Mouse (Mus musculus): Measurements from ENCODE around the gene Tas2r106.

Gene Tas2r106

GRCm38 (mm10) chr6:131678786-131679185 lies at the start of gene Tas2r106:
Tas2r106 (minus strand) TSS chr6:131678886.
- DNase-seq (ENCODE audit: inconsistent age in 2 of 2, low spot score in 1 of 2) = no peak

DNA sequence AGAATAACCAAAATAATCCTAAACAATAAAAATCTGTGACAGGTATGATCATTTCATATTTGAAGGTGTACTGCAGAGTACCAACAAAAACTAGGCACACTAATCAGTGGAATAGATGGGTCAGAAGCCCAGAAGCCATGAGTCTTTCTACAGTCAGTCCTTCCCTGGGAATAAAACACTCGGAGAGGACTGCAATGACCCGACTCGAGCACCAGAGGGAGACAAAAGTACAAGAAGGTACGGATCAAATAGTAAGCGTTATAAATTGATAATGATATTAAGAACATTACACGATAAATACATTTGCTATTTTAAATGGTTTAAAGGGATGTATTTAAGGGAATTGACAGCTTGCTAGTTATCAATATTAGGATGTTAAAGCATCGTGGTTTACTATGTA lies 34.1 kb upstream of the Tas2r106 start:
- DNase-seq (ENCODE audit: inconsistent age in 2 of 2, low spot score in 1 of 2) = peak in 1 of 2 experiments; percentile 41

- no peak for DNase-seq (ENCODE audit: inconsistent age in 2 of 2, low spot score in 1 of 2)
Measured at GRCm38 (mm10) chr6:131689963-131690362, 11.3 kb upstream of the Tas2r106 start, which contains the start of gene Tas2r114. Tas2r114 (minus strand) TSS chr6:131690063.

GRCm38 (mm10) chr6:131687395-131687794 lies 8.7 kb upstream of the Tas2r106 start, which contains the start of gene Tas2r105:
Tas2r105 (minus strand) TSS chr6:131687495.
- DNase-seq (ENCODE audit: inconsistent age in 2 of 2, low spot score in 1 of 2) = no peak

GRCm38 (mm10) chr6:131685644-131686043 lies 7.0 kb upstream of the Tas2r106 start, which contains the start of gene Tas2r104:
Tas2r104 (minus strand) TSS chr6:131685744.
- no peak for DNase-seq (ENCODE audit: inconsistent age in 2 of 2, low spot score in 1 of 2)

DNA sequence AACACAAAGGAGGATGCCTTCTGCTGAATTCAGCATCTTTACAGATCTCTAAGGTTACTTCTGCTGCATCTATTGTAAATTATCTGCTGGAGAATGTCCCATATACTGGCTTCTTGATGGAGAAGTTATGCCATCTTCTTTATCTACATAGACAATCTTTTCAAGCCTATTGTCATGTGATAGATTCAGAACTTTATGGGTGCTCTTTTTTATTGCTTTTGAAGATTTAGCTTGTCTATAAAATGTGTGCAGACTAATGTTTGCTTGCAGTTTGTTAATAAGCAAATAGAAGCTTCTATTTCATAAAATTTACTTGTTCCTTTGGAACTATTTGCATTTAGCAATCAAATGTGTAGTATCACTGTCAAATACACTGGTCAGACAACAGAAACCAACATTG lies 18.6 kb downstream of the Tas2r106 start, which contains the start of gene Tas2r107:
Gene Tas2r107 (minus strand): TSS at position 101 of the 400 bp plus-strand sequence.
- DNase-seq (ENCODE audit: inconsistent age in 2 of 2, low spot score in 1 of 2) = no peak

- DNase-seq (ENCODE audit: inconsistent age in 2 of 2, low spot score in 1 of 2) = no peak
Measured at GRCm38 (mm10) chr6:131630812-131631211, 47.9 kb downstream of the Tas2r106 start, which contains the start of gene Tas2r130. Tas2r130 (minus strand) TSS chr6:131630912.
